Mouse (Mus musculus) megakaryocyte progenitor cell, adult 5-6 weeks (primary cell): ENCODE data around the gene Cenpk. TPM values are rescaled to one million over a fixed set of nuclear protein-coding genes. Genes with fewer than 3 reads are reported as not detected.
"Not testable (repeated sequence)": the region's sequence is repeated elsewhere in the genome, so short reads cannot be mapped to it uniquely, and the experiment has no call there.

Source experiments
- ATAC-seq: replicated peaks from 2 replicates; pipeline ENCODE4 v1.8.0; 2016; ENCODE audit warnings: mild to moderate bottlenecking, moderate TSS enrichment, inconsistent platforms; ENCODE audit not compliant: poor library complexity
- total RNA-seq, 2 experiments: library from RNA; stranded (forward) in 1 of 2; stranded (reverse) in 1 of 2; fragments of 157-497, 149-512 nt in 1 of 2; fragments of 200-1000 nt in 1 of 2; gene quantifications; 2 replicates each; pipeline versions ENCODE4 v1.2.3 to v1.2.4; 2015 to 2017

Gene Cenpk
- total RNA-seq (2015) = 43.2 and 43.9 TPM in 2 replicates
- 101 and 184 TPM in 2 replicates for total RNA-seq (2017)

DNA sequence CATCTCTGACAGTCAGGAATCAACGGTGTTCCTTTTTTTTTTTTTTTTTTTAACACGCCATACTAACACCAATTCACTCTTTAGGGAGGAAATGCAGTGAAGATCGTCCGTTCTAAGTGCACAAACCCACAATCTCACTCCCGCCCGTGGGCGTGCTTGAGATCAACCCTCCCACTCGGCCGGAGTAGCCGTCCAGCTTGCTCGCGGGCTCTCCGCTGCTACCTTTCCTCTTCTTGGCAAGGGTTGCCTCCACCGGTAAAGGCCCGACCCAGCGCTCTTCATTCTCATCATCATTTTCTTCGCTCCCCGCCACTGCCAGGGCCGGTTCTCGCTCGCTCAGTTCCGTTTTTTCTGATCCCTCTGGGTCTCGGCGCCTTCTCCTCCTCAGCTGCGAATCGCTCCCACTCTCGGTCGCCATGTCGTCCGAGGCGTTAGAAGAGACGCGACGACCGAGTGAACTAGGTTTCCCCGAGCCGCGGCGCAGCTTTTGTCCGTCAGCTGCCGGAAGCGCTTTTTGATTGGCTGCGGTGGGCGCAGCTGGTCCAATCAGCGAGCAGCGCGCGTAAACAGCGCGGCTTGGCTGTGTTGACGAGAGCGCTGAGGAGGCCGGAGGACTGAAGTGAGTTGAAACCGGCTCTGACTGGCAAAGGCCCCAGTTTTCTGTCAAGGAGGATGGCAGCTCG is at the start of gene Cenpk, which contains the start of gene Ppwd1:
TSS of gene Cenpk (plus strand) at position 228 of the 683 bp plus-strand sequence.
TSS of gene Ppwd1 (minus strand) at position 460 of the 683 bp plus-strand sequence.
- ATAC-seq = peak; percentile 96

- ATAC-seq = peak; percentile 87
Measured at GRCm38 (mm10) chr13:104178650-104179121, 49.7 kb upstream of the Cenpk start, which contains the start of gene Trim23. Gene Trim23 (plus strand): TSS chr13:104178797.

DNA sequence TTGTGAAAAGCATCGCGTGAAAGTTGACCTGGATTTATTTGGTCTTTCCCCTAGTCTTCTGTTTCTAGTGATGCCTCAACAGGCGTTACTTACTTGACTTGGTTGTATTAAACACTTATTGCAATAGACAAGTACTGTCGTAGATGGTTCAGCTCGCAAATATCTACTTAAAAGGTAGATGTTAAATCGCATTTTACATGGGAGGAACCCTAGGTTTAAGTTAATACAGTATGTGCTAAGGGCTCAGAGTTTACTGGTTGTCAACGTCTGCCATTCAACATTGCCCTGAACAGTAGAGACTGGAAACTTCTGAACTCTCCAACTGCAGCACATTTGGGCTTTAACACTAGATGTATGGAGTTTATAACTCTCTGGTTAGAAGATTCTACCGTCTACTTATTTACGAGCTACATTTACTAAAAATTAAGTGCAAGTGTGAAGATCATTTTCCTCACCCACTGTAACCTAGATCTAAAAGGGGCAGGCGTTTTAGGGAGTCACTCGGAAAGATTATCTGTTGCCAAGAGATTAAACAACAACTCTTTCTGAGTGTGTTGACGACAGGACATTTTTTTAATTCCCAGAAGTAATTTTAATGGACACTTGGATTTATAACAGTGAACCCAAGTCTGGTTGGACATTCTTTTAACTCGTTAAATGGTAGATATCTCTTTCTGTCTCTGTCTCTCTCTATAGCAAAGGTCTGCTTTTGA is 49.1 kb upstream of the Cenpk start:
- no peak; the same call in 1 of the 2 replicates for ATAC-seq

DNA sequence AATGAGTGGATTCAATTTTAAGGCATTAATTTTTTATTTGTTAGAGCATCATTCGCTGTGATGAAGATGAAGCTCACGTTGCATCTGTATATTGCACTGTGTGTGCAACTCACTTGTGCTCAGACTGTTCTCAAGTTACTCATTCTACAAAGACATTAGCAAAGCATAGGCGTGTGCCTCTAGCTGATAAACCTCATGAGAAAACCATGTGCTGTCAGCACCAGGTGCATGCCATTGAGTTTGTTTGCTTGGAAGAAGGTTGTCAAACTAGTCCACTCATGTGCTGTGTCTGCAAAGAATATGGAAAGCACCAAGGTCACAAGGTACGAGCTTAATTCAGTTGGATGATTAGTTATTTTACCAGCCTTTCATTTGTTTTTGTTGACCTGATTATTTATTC is 41.1 kb upstream of the Cenpk start:
- no peak for ATAC-seq

DNA sequence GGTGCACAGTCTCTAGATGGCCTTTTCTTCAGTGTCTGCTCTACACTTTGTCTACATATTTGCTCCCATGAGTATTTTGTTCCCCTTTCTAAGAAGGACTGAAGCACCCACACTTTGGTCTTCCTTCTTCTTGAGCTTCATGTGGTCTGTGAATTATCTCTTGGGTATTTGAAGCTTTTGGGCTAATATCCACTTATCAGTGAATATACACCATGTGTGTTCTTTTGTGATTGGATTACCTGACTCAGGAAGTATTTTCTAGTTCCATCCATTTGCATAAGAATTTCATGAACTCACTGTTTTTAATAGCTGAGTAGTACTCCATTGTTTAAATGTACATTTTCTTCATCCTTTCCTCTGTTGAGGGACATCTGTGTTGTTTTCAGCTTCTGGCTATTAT is 32.5 kb upstream of the Cenpk start:
- ATAC-seq = not testable (repeated sequence)

GRCm38 (mm10) chr13:104204313-104204712 is 24.1 kb upstream of the Cenpk start:
- peak; percentile 83 for ATAC-seq

DNA sequence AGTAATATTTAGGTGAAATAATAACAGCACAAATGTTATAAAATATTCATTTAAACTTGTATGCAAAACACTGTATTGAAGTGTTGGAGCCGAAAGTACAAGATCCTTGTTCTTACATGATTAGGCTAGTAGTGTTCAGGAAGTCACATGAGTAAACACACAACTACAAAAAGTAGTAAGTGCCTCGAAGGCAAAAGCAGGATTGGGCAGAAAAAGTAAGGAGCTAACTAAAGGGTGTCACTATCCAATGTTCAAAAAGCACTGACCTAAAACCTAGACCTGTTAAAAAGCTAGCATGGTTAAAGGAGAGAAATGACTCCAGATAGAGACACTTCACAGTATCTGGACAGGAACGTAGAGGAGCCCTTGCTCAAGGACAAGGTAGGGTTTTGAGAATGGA is 933 bp upstream of the Cenpk start:
- ATAC-seq = no peak

- no peak for ATAC-seq
Measured at GRCm38 (mm10) chr13:104229181-104229580, 770 bp downstream of the Cenpk start.

- peak; percentile 92 for ATAC-seq
Measured at GRCm38 (mm10) chr13:104258997-104259396, 30.6 kb downstream of the Cenpk start.

GRCm38 (mm10) chr13:104285031-104285431 is 56.6 kb downstream of the Cenpk start:
- peak; percentile 59 for ATAC-seq

GRCm38 (mm10) chr13:104285737-104286311 is 57.4 kb downstream of the Cenpk start:
- ATAC-seq = 0 out of 2 replicates have a peak, but pooled peaks have one; percentile 7

- no peak for ATAC-seq
Measured at GRCm38 (mm10) chr13:104286336-104286735, 57.9 kb downstream of the Cenpk start.

DNA sequence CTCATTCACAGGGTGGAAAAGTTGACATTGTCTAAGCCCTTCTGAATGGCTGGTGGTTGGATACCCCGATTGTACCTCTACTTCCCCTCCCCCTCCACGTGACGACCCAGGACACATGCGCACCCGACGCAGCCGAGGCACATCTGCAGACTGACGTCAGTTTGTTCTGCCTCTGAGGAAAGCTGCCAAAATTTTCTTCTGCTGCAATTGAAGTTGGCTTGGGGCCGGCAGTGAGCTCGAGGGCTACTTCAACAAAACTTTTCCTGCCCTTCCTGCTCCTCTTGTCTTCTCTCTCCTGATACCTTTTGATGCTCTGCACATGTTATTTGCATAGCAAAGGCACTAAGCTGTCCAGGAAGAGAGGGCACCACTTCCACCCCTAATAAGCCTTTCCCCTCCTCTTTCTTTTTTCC is 58.5 kb downstream of the Cenpk start:
- peak; percentile 86 for ATAC-seq

DNA sequence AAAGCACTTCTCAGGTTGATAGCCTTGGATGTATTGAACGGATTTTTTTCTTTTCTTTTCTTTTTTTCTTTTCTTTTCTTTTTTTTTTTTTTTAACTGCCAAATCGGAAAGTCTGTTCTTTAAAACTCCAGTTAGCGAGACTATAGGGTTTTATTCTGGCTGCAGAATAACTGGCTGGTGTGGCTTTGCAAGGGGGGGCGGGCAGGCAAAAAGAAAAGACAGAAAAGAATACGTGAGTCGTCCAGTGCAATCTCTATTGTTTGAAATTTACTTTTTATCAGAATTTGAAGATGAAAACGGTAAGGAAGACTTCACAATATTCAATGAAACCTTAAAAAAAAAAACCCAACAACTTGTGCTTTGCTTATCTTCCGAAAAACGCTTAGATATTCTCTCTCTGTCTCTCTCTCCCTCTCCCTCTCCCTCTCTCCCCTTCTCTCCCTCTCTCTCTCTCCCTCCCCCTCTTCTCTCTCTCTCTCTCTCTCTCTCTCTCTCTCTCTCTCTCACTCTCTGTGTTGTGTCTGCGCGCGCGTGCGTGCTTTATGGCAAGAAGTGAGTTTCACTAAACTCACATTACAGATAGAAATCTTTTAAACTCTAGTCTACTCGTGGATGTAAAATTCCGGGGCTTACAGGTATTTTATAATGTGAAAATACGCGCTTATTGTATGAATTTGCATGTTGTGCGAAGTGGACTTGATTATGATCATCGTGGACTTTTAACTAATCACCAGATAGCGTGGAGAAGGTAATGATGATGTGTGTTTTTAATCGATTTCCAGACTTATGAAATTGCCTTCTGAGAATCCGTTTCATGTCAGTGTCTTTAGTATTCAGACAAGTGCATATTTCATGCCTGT is 59.2 kb downstream of the Cenpk start, which contains the start of gene Adamts6:
TSS of gene Adamts6 (plus strand) at position 470 of the 860 bp plus-strand sequence.
- ATAC-seq = no peak

GRCm38 (mm10) chr13:104288226-104288859 is 59.9 kb downstream of the Cenpk start:
- ATAC-seq = 0 out of 2 replicates have a peak, but pooled peaks have one; percentile 4

DNA sequence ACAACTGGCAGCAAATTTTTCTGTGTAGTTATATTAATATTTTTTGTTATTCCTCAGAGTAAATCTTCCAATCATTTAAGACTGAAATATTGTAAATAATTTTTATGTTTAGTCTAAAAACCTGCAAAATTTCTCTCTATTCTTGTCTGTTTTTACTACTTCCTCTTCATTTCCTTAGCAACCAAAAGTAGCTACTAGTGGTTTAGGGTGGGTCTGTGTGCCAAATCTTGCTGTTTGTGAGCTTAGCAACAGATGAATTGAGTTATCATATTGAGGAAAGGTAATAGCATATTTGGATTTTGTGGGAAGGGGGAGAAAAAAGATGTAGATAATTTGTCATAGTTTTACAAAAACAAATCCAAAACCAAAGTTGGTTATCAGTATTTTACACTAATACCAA is 60.8 kb downstream of the Cenpk start:
- no peak for ATAC-seq

DNA sequence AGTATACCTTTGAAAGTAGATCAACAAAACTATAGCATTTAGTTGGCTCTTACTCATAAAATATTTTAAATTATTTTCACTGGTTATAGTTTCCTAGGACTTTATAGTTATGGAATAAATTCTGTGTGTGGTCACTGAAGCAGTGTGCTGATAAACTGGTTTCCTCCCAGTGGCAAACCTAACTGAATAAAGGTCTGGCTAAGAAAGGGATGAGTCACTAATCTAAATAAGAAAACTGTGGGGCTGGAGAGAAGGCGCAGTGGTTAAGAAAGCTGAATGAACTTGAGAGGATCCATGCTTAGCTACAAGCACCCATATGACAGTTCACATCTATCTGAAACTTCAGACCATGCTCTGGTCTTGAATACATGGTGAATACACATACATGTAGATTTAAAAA is 67.1 kb downstream of the Cenpk start:
- peak; percentile 50; the same call in 1 of the 2 replicates for ATAC-seq
